Mouse (Mus musculus) heart, postnatal 36 days (tissue): Measurements from ENCODE around the gene Smarcd3. TPM values are rescaled to one million over a fixed set of nuclear protein-coding genes. Genes with fewer than 3 reads are reported as not detected.

Source experiments
- DNase-seq, 2 experiments: peaks; one replicate each; pipeline ENCODE4 v3.0.0; 2021 to 2022
- intact Hi-C: fragments of 180-260 bp; cut with DNase I; formaldehyde crosslinking; loops from one replicate; pipeline ENCODE4 v1.15.1; 2025
- total RNA-seq, 2 experiments: library from RNA; stranded (reverse); gene quantifications; 2 replicates each; pipeline ENCODE4 v1.2.3; 2021

Gene Smarcd3
- total RNA-seq, 2 experiments from 2014 or later: 63.2 to 64.5 TPM

DNA sequence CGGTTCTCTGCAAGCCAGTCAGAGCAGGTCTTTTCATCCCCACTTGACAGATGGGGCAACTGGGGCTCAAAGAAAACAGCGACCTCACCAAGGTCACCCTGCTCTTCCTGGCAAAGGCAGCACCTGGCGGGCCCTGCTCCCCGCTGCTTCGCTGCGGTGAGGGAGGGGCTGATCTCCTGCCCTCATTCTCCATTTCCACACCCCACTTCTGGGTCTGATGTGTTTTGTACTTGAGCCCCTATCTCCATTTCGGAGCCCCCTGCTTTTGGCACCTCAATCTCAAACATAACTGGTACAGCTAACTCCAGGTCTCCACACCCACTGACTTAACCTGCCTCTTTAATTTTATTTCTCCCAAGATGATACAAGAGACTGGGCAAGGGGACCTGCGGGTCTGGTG, 25.1 kb downstream of the Smarcd3 start:
- intact Hi-C loops: loop anchor here (2.0 kb wide), 1 partner anchor 88 kb away; no protein-coding TSS in a partner anchor
- DNase-seq: no peak

- intact Hi-C loops: loop anchor here (2.0 kb wide), 1 partner anchor 88 kb away; no protein-coding TSS in a partner anchor
- DNase-seq: peak; percentile 71 to 72
Observed at GRCm38 (mm10) chr5:24598570-24599006, 25.6 kb downstream of the Smarcd3 start.

DNA sequence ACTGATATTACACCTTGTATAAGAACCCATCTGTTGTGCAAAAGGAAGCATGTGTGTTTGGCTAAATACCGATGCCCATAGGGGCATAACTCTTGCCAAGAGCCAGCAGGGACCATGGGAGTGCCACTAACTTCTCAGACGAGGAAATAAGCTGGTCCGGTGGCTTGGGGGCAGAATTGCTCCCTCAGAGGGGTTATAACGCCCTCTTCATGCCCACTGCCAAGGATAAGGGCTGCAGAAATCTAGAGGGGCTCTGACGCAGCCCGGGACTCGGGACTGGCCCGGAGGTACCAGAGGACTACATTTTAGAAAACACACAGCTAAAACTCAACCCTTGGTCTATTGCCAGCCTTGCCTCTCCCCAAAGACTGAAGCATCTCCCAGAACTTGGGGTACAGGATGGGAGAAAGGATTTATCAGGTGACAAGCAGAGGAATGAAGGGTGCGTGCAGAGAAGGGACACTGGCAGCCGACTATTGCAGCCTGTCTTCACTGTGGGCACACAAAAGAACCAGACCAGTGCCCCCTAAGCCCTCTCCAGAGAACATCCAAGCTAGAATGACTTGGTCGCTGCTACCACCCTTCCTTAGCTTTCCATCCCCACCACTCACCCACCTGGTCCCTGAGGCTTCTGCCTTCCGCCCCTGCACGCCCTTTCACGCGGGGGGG, 26.2 kb downstream of the Smarcd3 start:
- intact Hi-C loops: loop anchor here (2.0 kb wide), 3 partner anchors 57 to 87 kb away; partner anchors contain the start of gene Asb10

DNA sequence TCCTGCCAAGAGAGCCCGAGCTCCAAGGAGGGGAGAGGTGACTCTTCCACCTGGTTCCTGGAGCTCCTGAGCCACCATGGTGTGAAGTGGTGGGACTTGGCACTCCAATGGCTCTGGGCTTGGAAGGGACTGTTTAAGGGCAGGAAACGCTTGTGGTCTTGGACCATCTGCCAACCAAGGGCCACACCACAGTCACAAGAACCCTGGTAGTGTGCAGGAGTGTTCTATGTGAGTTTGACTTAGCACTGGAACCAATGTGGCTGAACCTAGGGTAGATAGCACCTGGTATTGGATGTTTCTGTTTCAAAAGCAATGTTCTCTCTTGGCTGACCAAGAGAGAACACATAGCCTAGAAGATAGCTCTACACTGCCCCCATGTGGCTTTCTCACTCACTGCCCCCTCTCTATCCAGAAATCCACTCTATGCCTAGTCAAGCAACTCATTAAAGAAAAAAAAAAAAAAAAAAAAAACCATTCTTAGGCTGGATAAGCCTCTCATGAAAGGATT, 26.9 kb downstream of the Smarcd3 start:
- intact Hi-C loops: loop anchor here (2.0 kb wide), 2 partner anchors 56 to 66 kb away; partner anchors contain the start of gene Asb10
- peak; percentile 80 to 81 for DNase-seq

More for the DNA sequence above, 26.2 kb downstream of the Smarcd3 start:
- DNase-seq: no peak

- intact Hi-C loops: loop anchor here (2.0 kb wide), 2 partner anchors 56 to 66 kb away; partner anchors contain the start of gene Asb10
- peak; percentile 39 to 47 for DNase-seq
Observed at GRCm38 (mm10) chr5:24596519-24597171, 27.6 kb downstream of the Smarcd3 start.

DNA sequence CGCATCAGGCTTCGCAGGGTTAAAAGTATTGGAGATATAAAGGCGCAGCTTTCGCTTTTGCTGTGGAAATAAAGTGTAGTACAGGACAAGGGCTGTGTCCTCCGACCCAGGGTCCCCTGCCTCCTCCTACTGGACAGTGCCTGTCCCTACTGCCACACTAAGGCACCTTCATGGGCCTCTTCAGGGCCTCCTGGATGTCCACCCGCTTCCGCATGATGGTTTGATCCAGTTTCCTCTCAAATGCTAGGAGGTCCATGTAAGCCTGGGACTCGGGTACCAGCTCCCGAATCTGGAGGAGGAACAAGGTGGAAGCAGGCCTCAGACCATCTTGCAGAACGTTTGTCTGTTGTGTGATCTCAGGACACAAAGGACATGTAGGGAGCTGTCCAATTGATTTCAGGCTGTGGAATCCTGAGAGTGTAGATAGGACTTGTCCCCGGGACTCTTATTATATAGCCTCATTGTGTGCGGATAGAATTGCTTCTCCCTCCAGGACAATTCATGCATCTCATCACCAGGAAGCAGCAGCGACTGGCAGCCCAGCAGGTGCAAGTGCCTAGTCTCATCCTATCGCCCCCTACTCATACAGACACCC, 28.3 kb downstream of the Smarcd3 start:
- no peak for DNase-seq
- intact Hi-C loops: loop anchor here (2.0 kb wide), 2 partner anchors 55 to 65 kb away; partner anchors contain the start of gene Asb10

DNA sequence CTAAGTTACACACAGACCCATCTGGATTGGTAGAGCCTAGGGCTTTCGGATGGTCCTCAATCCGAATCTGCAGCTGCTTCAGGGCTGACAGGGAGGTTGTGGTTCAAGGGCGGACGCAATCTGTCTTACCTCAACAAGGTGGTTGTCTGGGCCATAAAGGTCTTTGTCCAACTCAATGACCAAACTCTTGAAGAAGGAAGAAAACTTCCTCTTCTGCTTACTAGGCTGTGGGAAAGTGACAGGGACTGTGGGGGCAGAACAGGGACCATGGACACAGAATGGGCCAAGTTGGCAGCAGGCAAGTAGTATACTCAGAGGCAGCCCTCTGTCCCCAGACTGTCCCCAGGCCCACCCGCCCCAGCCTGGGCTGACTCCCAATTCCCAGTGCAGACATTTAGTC, 28.9 kb downstream of the Smarcd3 start:
- intact Hi-C loops: no loop called here
- DNase-seq: no peak

DNA sequence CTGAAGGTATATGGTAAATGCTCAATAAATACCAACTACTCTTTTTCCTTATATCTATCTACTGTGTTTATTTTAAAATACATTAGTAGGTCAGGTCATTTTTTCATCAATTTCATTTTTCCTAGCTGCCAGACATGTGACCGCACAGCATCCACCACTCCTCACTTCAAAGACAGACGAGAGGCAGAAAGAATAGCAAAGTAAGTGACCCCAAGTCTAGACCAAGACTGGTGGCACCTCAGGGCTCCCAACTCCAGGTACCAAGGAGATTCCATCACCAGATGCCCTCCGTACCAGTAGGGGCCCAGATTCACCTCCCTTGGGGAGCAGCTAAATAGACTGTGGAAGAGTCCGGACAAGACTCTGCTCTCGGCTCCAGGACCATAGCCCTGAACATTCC, 29.9 kb downstream of the Smarcd3 start:
- DNase-seq: no peak

GRCm38 (mm10) chr5:24593928-24594327, 30.3 kb downstream of the Smarcd3 start:
- no peak for DNase-seq
- intact Hi-C loops: no loop called here

More for the DNA sequence above, 29.9 kb downstream of the Smarcd3 start:
- intact Hi-C loops: no loop called here

GRCm38 (mm10) chr5:24593230-24593629, 31.0 kb downstream of the Smarcd3 start:
- no peak for DNase-seq
- intact Hi-C loops: no loop called here

- DNase-seq: no peak
- intact Hi-C loops: no loop called here
Observed at GRCm38 (mm10) chr5:24592471-24593160, 31.6 kb downstream of the Smarcd3 start.

DNA sequence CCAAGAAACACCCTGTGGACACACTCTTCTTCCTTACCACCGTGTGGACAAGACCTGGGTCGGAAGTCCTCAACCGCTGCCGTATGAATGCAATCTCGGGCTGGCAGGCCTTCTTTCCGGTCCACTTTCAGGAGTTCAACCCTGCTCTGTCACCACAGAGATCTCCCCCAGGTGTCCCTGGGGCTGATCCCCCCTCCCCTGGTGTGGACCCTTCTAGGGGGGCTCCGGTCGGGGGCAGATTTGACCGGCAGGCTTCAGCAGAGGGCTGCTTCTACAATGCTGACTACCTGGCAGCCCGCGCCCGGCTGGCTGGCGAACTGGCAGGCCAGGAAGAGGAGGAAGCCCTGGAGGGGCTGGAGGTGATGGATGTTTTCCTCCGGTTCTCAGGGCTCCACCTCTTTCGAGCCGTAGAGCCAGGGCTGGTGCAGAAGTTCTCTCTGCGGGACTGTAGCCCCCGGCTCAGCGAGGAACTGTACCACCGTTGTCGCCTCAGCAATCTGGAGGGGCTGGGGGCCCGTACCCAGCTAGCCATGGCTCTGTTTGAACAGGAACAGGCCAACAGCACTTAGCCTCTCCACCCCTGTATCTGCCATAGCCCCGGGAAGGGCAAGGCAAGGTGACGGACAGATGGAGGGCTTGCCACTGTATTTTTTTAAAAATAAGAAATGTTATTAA, 32.3 kb downstream of the Smarcd3 start:
- DNase-seq: no peak
- intact Hi-C loops: no loop called here

DNA sequence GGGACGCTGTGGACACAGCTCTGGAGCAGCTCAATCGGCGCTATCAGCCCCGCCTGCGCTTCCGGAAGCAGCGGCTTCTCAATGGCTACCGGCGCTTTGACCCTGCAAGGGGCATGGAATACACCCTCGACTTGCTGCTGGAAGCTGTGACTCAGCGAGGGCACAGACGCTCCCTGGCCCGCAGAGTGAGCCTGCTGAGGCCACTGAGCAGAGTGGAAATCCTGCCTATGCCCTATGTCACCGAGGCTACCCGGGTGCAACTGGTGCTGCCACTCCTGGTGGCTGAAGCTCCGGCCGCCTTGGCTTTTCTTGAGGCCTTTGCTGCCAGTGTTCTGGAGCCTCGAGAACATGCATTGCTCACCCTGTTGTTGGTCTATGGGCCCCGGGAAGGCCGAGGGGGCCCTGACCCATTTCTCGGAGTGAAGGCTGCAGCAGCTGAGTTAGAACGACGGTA, 32.9 kb downstream of the Smarcd3 start:
- intact Hi-C loops: no loop called here
- peak in 1 of 2 experiments; percentile 23 for DNase-seq

GRCm38 (mm10) chr5:24589511-24590500, 34.4 kb downstream of the Smarcd3 start:
- intact Hi-C loops: no loop called here
- no peak for DNase-seq

DNA sequence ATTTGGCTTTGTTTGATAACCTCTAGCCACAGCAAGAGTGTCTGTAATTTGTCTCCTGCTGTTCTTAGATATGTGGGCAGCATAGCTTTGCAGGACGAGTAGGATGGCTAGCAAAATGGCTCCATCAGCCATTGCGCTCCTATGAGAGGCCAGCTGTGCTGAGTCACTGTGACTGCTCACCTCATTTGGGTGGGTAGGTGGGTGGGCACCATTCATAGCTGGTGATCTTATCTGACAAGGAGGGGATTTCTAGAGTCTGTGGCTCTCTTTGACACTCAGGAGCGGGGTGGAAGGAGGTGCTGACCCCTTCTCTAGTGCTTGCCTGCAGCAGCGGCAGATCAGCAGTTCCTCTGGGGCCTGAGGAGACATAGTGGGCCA, 37.0 kb downstream of the Smarcd3 start:
- no peak for DNase-seq
- intact Hi-C loops: no loop called here

GRCm38 (mm10) chr5:24586547-24587199, 37.5 kb downstream of the Smarcd3 start, which contains the start of gene Chpf2:
TSS of gene Chpf2 (plus strand) at chr5:24586741.
- intact Hi-C loops: no loop called here
- peak; percentile 77 to 81 for DNase-seq

- no peak for DNase-seq
- intact Hi-C loops: no loop called here
Observed at GRCm38 (mm10) chr5:24586106-24586505, 38.1 kb downstream of the Smarcd3 start.
